Mouse (Mus musculus) induced T-regulatory cell, adult 2 months (primary cell): ENCODE data around the gene Mus81.
"Not testable (repeated sequence)": the region's sequence is repeated elsewhere in the genome, so short reads cannot be mapped to it uniquely, and the experiment has no call there.

Experiments
- DNase-seq: peaks from one replicate; pipeline ENCODE4 v3.0.0-alpha.2; 2012; ENCODE audit warnings: low read depth

Gene Mus81

GRCm38 (mm10) chr19:5492641-5493040 lies 4.4 kb upstream of the Mus81 start:
- DNase-seq = no peak

GRCm38 (mm10) chr19:5490898-5491708 lies 2.9 kb upstream of the Mus81 start:
- peak; percentile 96 for DNase-seq

- peak; percentile 97 for DNase-seq
Observed at GRCm38 (mm10) chr19:5490313-5490897, 2.2 kb upstream of the Mus81 start, which contains the start of gene Cfl1. Cfl1 (plus strand) TSS chr19:5490455.

GRCm38 (mm10) chr19:5489721-5490120 lies 1.5 kb upstream of the Mus81 start:
- not testable (repeated sequence) for DNase-seq

GRCm38 (mm10) chr19:5488878-5489571 lies 823 bp upstream of the Mus81 start:
- peak; percentile 99 for DNase-seq

- no peak for DNase-seq
Observed at GRCm38 (mm10) chr19:5486771-5487170, 1.4 kb downstream of the Mus81 start.

GRCm38 (mm10) chr19:5486286-5486685 lies 1.9 kb downstream of the Mus81 start:
- DNase-seq = no peak

GRCm38 (mm10) chr19:5485821-5486220 lies 2.4 kb downstream of the Mus81 start:
- no peak for DNase-seq

GRCm38 (mm10) chr19:5485371-5485770 lies 2.8 kb downstream of the Mus81 start:
- no peak for DNase-seq

GRCm38 (mm10) chr19:5484496-5484895 lies 3.7 kb downstream of the Mus81 start:
- no peak for DNase-seq

- no peak for DNase-seq
Observed at GRCm38 (mm10) chr19:5483386-5484359, 4.5 kb downstream of the Mus81 start.

GRCm38 (mm10) chr19:5481398-5481797 lies 6.8 kb downstream of the Mus81 start:
- no peak for DNase-seq

- no peak for DNase-seq
Observed at GRCm38 (mm10) chr19:5480016-5480415, 8.2 kb downstream of the Mus81 start.

GRCm38 (mm10) chr19:5477668-5478300 lies 10.4 kb downstream of the Mus81 start:
- no peak for DNase-seq

GRCm38 (mm10) chr19:5477004-5477667 lies 11.1 kb downstream of the Mus81 start:
- DNase-seq = no peak

- no peak for DNase-seq
Observed at GRCm38 (mm10) chr19:5475069-5475714, 13.0 kb downstream of the Mus81 start.

GRCm38 (mm10) chr19:5474281-5475068 lies 13.7 kb downstream of the Mus81 start:
- peak; percentile 34 for DNase-seq

GRCm38 (mm10) chr19:5473720-5474119 lies 14.5 kb downstream of the Mus81 start, which contains the start of gene Efemp2:
Efemp2 (plus strand) TSS chr19:5473954.
- peak; percentile 78 for DNase-seq

GRCm38 (mm10) chr19:5472857-5473256 lies 15.3 kb downstream of the Mus81 start:
- peak; percentile 35 for DNase-seq
